Mouse (Mus musculus): ENCODE results near the gene Ino80e.

GRCm38 (mm10) chr7:126843276-126843675, 18.9 kb downstream of the Ino80e start:
- TF ChIP-seq CTCF (IDR thresholded peaks at IDR 0.05; ENCODE audit: low read depth) (no peak), EP300 (IDR thresholded peaks at IDR 0.05; ENCODE audit: low read depth) (no peak)
